Mouse (Mus musculus) mesoderm, embryonic 11.5 days (tissue): ENCODE data around the gene Vav2.

ENCODE experiments used
- DNase-seq: peaks from one replicate; pipeline ENCODE4 v3.0.0-alpha.2; 2012; ENCODE audit warnings: low read depth, low spot score

Gene Vav2

DNA sequence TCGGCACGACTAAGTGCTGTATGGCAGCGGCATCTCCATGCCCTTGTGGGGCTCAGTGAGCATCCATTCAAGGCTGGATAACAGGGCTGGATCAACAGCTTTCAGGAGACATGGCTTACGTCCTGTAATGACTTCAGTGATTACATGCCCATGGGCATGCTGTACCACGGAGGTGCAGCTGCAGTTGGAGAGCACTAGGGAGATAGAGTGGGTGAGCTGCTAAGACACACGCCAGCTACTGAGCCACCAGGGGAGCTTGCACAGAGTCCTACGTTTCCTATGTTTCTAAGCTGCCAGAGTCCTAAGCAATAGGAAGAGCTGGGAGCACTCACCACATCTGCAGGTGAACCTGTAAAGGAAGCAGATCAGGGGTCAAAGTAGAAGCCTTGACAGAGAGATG, 148.0 kb downstream of the Vav2 start:
- no peak for DNase-seq

DNA sequence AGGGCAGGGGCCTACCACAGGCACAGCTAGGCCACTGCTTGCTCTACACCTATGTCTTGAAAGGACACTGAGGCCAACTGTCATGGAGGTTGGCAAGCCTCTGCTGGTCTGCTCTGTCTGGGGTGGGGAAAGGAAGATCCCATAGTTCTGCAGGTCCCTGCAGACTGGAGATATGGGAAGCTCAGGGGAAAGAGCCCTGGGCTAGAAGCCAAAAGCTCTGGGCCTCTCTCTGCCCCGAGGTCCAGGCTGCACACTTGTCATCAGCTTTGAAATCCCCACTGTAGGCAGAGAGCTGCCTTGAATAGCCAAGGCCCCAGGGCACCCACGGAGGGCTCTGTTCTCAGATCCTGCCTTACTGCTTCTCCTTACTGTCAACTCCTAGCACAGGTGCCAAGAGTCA, 158.5 kb downstream of the Vav2 start:
- DNase-seq = no peak

DNA sequence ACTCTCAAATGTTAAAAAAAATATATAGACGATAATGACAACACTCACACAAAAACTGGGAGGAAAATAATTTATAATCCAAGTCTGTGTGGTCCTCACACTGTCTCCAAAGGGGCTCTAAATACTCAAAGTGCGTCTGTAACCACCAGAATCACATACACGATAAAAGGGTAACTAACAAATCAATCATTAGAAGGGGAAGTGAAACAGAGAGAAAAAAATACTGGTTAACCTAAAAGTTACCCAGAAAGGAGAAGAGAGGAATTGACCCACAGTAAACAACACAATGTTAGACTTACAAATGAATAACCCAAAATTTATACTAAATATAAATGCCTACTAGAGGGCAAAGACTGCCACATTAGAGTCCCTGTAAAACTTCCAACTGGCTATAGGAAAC, 161.0 kb downstream of the Vav2 start:
- no peak for DNase-seq

DNA sequence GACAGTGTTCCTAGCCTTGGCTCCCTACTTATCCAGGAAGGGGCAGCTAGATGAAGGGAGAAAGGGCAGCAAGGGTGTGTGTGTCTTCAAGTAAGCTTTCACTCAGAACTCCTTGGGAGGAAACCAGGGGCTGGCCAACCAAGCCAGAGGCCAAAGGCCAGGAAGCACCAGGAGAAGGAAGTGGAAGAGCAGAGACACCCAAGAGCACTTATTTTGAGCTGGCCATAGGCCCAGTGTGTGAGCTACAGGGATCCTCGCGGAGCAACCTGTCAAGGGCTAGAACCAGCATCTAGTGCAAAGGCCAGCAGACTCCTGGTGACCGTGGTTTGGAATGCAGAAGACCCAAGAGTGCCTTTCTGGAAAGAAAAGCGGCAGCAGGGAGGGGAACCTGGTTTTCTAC, 163.8 kb downstream of the Vav2 start:
- DNase-seq = no peak

DNA sequence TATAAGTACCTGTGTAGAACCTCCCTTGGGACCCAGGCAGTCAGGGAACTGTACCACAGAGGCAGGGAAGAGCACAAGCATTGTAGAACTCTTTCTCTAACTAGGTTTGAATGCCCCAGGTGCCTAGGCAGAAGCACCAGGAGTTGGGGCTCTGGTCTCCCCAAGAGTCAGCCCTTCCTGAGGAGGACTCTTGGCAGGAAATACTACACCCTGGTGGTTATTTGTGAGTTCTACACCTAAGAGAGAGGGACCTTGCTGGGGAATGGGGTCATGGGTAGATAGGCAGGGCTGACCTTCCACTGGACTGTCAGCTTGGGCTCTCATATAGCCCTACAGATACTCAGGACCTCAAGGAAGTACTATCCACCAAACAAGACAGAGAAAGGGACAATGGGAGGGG, 175.4 kb downstream of the Vav2 start:
- DNase-seq = no peak

DNA sequence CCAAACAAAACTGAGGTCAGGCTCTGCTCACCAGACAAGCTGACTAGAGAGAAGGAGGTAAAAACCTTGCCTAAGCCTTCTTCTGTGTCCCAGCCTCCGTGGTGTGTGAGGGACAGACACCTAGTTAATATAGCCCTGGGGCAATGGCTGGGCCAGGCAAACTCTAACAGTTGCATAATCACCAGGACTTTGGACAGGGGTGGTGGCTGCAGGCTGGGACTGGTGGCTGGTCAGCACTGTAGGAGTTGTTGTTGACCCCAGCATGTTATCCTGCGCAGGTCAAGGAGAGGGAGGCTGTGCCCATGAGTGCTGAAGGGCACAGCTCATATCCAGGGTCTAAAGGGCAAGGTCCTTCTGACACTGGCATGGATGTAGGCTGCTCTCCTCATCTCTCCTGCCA, 178.6 kb downstream of the Vav2 start, which contains the start of gene Sardh:
Sardh (minus strand) TSS at position 127 of the 400 bp plus-strand sequence.
- DNase-seq = no peak

DNA sequence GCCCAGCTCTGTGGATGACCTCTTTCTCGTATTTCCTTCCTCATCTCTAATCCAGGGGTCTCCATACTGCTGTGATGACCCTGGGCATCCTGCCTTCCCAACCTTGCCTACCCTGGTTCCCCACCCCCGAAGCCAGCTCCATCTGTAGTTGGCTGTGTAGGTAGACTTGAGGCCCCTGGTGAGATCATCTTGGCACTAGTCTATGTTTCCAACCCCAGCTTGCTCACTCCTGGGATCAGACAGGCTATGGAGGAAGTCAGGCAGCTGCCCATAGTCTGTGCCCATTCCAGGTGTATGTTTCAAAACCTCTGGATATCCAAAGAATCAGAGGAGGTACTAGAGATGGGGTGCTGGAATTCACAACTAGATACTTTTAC, 179.4 kb downstream of the Vav2 start:
- DNase-seq = no peak

DNA sequence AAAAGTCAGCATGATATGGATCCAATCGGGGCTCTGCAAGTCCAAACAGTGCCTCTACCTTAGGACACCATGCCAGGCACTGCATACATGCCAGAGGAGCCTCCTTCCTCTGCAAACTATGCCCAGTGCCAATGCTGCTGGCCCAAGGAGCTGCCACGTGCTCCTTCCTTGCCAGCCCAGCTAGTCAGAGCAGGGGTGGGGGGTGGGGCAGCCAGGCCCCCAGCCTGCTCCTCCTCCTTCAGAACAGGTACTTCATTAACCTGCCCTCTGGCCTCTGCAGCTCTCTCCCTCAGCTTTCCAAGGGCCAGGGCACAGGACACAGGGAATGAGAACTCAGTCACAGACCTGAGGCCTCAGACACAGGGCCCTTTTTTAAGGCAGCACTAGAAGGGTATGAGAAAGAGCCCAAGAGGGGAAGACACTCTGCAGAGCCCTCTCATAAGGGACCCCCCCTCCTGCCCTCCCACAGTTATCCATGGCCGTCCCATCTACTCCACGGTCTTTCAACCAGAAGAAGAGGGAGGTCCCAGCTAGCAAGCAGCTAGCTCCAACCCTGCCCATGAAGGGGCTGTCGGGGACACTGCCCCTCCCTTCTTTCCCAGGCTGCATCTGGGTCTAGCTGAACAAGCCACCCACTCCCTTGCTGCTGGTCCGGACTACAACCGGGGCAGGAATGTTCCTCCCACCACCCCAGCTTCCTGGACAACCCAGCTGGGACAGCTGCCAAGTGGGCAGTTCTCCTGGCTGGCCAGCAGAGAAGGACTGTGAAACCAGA, 179.9 kb downstream of the Vav2 start:
- DNase-seq = peak; percentile 56

DNA sequence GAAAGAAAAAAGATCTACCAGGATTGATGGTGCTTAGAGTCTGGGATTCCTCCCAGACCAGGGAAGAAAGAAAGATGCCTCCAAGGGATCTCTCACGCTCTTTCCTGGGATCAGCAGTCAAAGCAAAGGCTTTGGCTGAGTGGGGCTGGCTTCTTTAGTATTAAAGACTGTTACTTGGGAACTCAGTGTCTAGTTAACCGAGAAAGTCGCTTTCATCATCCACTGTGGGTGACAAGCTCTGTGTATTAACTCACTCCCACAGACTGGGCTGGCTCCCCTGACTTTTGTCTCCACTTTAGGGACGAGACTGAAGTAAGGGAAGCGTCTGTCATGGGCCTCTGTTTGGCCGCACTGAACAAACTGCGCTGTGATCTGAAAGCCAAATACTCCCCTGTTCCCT, 180.9 kb downstream of the Vav2 start:
- no peak for DNase-seq

DNA sequence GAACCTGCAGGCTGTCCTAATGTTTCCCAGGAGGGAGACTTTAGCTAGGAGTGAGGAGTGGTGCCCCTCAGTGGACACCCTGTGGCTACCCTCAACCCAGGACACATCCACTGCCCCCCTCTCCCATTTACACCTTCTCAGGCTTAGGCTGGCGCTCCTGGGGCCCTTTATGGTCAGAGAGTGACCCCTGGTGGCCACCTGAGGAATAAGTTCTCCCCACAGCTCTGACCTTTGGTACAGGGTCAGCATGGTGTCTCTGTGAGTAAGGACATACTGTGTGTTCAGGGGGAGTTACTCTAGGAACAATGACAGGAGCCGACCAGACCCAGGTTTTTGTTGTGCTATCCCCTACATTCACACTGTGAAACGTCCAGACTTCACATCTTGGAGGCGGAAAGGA, 189.5 kb downstream of the Vav2 start:
- peak; percentile 71 for DNase-seq

DNA sequence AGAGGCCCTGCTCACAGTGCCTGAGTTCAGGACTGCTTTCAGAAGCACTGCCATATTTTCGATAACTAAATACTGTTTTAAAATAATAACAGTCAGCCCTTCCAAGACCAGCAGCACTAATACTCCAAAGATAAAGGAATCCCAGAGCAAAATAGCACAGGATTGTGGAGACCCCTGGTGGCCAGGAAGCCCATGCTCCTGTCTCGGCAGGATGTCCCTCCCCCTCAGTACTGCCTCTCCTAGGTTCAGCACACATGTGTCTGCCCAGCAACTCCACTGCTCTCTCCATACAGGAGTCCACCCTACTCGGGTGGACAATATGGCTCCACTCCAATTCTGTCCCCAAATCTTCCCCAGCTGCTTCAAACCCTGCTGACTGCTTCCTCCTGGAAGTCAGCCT, 191.1 kb downstream of the Vav2 start:
- DNase-seq = peak; percentile 74

DNA sequence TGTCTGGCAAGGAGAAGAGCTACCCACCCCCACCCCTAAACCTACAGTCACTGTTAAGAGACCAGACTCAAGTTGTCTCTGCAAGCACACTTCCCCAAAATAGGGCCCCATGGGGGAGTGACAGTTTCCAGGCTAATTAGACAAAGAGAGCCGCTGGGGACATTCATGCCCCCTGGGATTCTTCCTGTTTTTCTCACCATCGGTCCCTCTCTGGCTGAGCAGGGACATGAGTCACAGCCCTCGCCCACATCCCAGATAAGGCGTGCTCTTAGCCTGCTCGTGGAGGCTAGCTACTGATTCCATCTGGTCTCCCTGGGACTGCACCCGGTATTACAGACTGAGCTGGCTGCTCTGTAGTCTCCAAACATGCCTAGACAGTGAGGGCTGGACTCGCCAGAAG, 194.5 kb downstream of the Vav2 start:
- no peak for DNase-seq

DNA sequence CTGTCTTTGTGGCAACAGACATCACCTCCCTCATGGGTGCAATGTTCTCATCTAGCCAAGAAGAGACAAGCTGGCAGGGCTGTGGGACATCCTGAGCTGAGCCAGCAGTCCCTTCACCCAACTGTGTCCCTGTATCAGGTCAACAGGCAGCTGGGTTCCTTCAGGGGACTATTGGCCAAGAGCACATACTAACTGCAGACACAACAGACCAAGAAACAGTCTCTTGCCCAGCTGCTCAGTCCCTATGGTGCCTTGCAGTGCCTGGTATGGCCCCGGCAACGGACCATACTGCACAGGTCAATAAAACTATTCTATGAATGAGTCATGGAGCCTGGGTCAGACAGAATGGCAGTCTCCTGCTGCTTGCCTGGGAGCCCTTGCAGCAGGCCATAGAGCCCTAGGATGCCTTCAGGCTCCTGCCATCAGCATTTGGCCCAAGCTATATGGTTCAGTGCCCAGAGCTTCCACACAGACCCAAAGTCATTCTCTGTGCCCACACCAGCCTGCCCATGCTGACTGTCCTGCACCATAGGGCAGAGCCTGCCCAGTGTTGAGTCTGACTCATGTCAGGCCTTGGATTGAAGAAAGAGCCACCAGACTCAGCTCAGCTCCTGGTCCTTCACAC, 197.2 kb downstream of the Vav2 start:
- DNase-seq = no peak

DNA sequence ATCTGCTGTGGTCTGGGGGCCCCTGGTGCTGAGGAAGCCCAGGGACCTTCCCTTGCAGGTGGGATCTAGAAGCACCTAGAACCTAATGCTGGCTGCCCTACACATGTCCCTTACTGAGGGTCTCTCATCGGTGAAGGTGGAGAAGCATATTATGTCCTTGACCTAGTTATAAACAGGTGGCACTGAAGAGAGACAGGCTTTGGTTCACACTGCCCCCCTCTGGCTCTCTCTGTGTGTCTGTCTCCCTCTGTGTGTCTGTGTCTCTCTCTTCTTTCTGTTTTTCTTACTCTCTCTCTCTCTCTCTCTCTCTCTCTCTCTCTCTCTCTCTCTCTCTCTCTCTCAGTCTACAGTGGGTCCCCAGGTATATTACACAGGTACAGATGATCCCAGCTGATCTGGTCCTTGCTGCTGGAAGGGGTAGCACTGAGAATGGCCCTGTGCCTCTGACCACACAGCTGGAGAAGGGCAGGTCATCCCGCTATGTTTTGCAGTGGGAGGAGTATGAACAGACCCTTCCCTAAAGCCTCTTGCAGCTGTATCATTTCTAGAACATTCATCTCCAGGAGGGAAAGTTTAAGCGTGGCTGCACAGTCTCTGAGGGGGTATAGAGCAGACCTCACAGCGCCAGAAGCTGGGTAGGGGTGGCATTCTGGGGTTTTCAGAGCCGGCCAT, 197.9 kb downstream of the Vav2 start:
- DNase-seq = no peak

DNA sequence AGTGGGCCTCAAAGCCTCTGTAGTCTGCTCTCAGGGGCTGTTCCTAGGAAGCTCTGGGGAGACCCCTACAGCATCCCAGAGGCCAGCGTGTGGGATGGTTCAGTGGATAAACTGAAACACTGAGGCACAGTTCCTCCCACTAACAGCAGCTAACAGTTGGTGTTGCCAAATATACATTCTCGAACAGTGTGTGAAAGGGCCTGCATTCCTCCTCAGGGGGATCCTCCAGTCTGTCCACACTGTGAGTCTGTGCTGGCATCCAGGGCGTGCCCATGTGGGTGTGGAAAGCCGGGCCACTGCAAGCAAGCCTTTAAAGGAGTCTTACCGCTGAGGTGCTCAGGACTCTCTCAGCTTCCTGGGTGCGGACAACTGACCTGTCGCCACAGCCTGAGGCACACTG, 200.3 kb downstream of the Vav2 start:
- no peak for DNase-seq

DNA sequence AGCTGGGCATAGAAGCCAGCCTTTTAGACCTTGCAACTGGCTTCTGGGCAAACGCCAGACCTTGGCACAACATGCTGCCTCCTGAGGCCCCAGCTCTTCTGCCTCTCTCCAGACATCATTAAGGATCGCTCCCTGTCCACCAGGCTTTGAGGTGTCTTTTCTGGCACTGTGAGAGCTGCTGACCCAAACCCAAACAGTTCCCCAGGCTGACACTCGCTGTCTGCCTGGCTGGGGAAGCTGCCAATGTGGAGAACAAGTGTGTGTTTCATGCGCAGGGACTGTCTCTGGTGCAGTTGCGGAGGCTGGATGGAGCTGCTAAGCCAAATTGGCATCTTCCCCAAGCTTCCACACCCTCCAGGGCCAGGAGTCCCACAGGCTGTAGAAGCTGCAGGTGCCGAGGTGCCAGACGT, 203.8 kb downstream of the Vav2 start:
- no peak for DNase-seq

DNA sequence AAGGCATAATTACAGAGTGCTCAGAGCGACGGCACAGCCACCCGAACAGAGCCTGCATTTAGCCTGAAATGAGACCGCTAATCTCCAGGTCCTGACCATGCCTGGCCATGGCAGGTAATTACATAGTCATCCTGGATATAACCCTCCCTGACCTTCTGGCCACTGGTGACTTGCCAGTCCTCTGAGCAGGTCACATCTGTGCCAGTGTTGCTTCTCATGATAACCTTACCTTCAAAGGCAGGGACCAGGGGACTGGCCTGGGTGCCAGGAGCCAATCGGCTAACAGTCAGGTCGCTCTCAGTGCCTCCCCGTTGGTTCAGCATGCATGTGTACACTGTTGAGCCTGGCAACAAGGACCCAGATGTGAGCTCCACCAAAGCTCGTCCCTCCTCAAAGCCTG, 208.3 kb downstream of the Vav2 start:
- no peak for DNase-seq

DNA sequence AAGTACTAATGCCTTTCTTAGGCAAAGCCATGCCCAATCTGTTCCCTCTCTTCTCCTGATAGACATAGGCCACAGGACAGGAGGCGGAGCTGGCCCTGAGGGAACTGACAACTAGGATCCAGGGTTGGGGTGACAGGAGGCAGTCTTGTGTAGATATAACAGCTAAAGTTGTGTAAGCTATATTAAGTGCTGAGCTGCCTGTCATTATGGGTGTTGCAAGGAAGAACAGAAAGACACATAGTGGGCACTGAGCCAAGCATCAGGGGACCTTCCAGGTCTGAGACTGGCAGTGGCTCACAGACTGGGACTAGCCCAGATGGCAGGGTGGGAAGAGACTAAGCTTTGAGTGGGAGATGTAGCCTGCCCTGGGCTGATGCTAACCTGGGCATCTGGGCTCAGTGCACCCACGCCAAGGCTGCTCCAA, 208.7 kb downstream of the Vav2 start:
- no peak for DNase-seq

DNA sequence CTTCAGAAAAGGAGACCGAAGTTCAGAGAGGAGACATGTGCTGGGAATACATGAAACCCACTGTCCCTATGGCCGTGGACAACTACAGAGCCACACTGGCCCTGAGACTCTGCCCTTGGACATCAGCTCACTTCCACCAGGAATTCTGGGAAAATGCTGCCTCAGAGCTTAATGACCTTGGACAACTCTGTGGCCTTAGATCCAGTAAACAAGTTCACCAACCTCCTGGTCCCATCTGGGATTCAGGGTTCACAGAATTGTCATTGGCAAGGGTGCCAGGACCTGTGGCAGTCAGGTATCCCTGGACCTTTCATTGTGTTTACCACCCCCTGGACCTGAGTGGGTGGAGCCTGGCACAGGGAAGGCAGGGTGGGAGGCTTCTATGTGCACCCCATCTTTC, 211.3 kb downstream of the Vav2 start:
- DNase-seq = no peak
